Comparison of ENCODE assay signal across 15 mouse cellular contexts in the genomic region with DNA sequence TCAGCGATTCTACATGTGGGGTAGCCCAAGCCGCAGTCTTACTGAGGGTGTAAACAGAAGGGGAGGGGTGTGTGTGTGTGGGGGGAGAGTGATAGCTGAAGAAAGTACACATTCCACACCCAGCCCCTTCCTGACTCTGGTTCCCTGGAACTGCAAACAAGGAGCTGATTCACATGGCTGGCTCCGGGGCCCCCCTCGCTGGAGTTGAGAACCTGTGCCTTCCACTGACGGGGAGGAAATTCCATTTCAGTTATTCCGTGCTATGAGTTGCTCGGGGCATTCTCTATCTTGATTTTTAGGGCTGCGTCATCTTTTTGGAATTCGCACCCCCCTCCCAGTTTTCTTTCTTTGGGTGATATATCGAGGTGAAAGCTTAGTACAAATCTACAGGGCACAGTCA.
DNase-seq lines count a peak whose midpoint lies in the region; ATAC-seq and TF ChIP-seq lines count a peak whose summit lies in the region.
"Had no signal": no experiment of that assay in that cellular context is flagged by ENCODE, and none has a peak within 500 bp of the region (broad histone marks: within the 10 kb centered on the region; RNA-seq: fewer than 3 reads in every experiment).

No protein-coding gene starts in this region.

- DNase-seq in intestine, embryonic 14.5 days (ENCODE audit: low spot score) = no peak
- DNase-seq in urinary bladder, postnatal 25 days (ENCODE audit: low spot score) = peak; percentile 42
- no peak for DNase-seq in urinary bladder, postnatal 10 days (ENCODE audit: low spot score)
- DNase-seq in limb, embryonic 14.5 days (ENCODE audit: low spot score) = peak; percentile 45
- DNase-seq in hindbrain, embryonic 11.5 days (ENCODE audit: low spot score) = no peak
- no peak for DNase-seq in cerebellum, adult 11 months
- DNase-seq in right cerebral cortex, adult 18-20 months = no peak
- DNase-seq: cerebellum, postnatal 14 days; right cerebral cortex, postnatal 14 days had no signal

- H3K9ac ChIP-seq in intestine, embryonic 14.5 days (ENCODE audit: low read length) = no peak overlapping the region
- no peak overlapping the region for H3K9ac ChIP-seq in intestine, postnatal 0 days (ENCODE audit: low read depth, low read length)
- H3K9ac ChIP-seq in limb, embryonic 14.5 days (ENCODE audit: low read depth, low read length, severe bottlenecking) = no peak overlapping the region
- no peak overlapping the region for H3K9ac ChIP-seq in hindbrain, embryonic 11.5 days (ENCODE audit: low read depth, low read length)
- H3K9ac ChIP-seq: liver, embryonic 14.5 days; midbrain, embryonic 15.5 days; neural tube, embryonic 15.5 days had no signal

- no peak for TF ChIP-seq POLR2A in limb, embryonic 14.5 days (IDR thresholded peaks at IDR 0.05; ENCODE audit: borderline replicate concordance, extremely low read depth, insufficient read depth, insufficient read length)

- no peak for TF ChIP-seq CTCF in intestine, postnatal 0 days (IDR thresholded peaks at IDR 0.05; ENCODE audit: low read depth)

- H3K9me3 ChIP-seq in intestine, embryonic 14.5 days (ENCODE audit: control insufficient read depth, low read length) = no peaks in the 10 kb centered on the region
- H3K9me3 ChIP-seq in intestine, postnatal 0 days (ENCODE audit: control insufficient read depth) = no peaks in the 10 kb centered on the region
- no peaks in the 10 kb centered on the region for H3K9me3 ChIP-seq in limb, embryonic 14.5 days (ENCODE audit: control insufficient read depth, low read length)
- H3K9me3 ChIP-seq in hindbrain, embryonic 11.5 days (ENCODE audit: control insufficient read depth, low read length) = no peaks in the 10 kb centered on the region
- H3K9me3 ChIP-seq: midbrain, embryonic 15.5 days; neural tube, embryonic 15.5 days had no signal

- H3K36me3 ChIP-seq in intestine, embryonic 14.5 days (ENCODE audit: control insufficient read depth, insufficient read depth, low read length) = no peaks in the 10 kb centered on the region; the same call in 1 of the 2 replicates
- no peaks in the 10 kb centered on the region for H3K36me3 ChIP-seq in intestine, postnatal 0 days (ENCODE audit: control insufficient read depth, insufficient read depth)
- no peaks in the 10 kb centered on the region for H3K36me3 ChIP-seq in limb, embryonic 14.5 days (ENCODE audit: control insufficient read depth, insufficient read depth, low read length)
- no peaks in the 10 kb centered on the region for H3K36me3 ChIP-seq in hindbrain, embryonic 11.5 days (ENCODE audit: control insufficient read depth, insufficient read depth, low read length)
- H3K36me3 ChIP-seq: midbrain, embryonic 15.5 days; neural tube, embryonic 15.5 days had no signal

- no peak overlapping the region for H3K4me2 ChIP-seq in intestine, embryonic 14.5 days (ENCODE audit: low read length)
- no peak overlapping the region for H3K4me2 ChIP-seq in intestine, postnatal 0 days (replicated peaks; ENCODE audit: low read depth)
- no peak overlapping the region for H3K4me2 ChIP-seq in limb, embryonic 14.5 days (replicated peaks; ENCODE audit: low read depth, low read length, severe bottlenecking)
- H3K4me2 ChIP-seq in hindbrain, embryonic 11.5 days (replicated peaks; ENCODE audit: low read depth, low read length) = no peak overlapping the region
- H3K4me2 ChIP-seq: midbrain, embryonic 15.5 days; neural tube, embryonic 15.5 days had no signal

- peaks cover 15% of the 10 kb centered on the region for H3K4me1 ChIP-seq in intestine, embryonic 14.5 days (replicated peaks; ENCODE audit: control insufficient read depth, insufficient read depth, low read length)
- H3K4me1 ChIP-seq in intestine, postnatal 0 days (replicated peaks; ENCODE audit: control insufficient read depth, insufficient read depth, low read length) = no peaks in the 10 kb centered on the region; the same call in 1 of the 2 replicates
- peaks cover 7% of the 10 kb centered on the region; the same call in 1 of the 2 replicates for H3K4me1 ChIP-seq in limb, embryonic 14.5 days (ENCODE audit: control insufficient read depth, insufficient read depth, low read length)
- no peaks in the 10 kb centered on the region for H3K4me1 ChIP-seq in hindbrain, embryonic 11.5 days (replicated peaks; ENCODE audit: control insufficient read depth, insufficient read depth, low read length)
- H3K4me1 ChIP-seq: midbrain, embryonic 15.5 days had no signal

- no peaks in the 10 kb centered on the region for H3K27me3 ChIP-seq in intestine, embryonic 14.5 days (replicated peaks; ENCODE audit: control insufficient read depth, insufficient read depth, low read length)
- no peaks in the 10 kb centered on the region for H3K27me3 ChIP-seq in intestine, postnatal 0 days (replicated peaks; ENCODE audit: control insufficient read depth, insufficient read depth, low read length)
- H3K27me3 ChIP-seq in limb, embryonic 14.5 days (ENCODE audit: control insufficient read depth, insufficient read depth, low read length) = no peaks in the 10 kb centered on the region
- H3K27me3 ChIP-seq in hindbrain, embryonic 11.5 days (ENCODE audit: control insufficient read depth, insufficient read depth, low read length) = no peaks in the 10 kb centered on the region
- H3K27me3 ChIP-seq: midbrain, embryonic 15.5 days; neural tube, embryonic 15.5 days had no signal

- H3K27ac ChIP-seq in intestine, embryonic 14.5 days (ENCODE audit: low read depth) = no peak overlapping the region
- H3K27ac ChIP-seq in intestine, postnatal 0 days (ENCODE audit: low read depth, low read length) = no peak overlapping the region
- no peak overlapping the region for H3K27ac ChIP-seq in limb, embryonic 14.5 days (replicated peaks; ENCODE audit: low read depth, low read length)
- no peak overlapping the region for H3K27ac ChIP-seq in hindbrain, embryonic 11.5 days (ENCODE audit: low read depth, low read length)
- H3K27ac ChIP-seq: heart, adult 2 months; left cerebral cortex, adult 2 months; liver, embryonic 14.5 days; midbrain, embryonic 15.5 days; neural tube, embryonic 15.5 days had no signal

- ATAC-seq in intestine, embryonic 14.5 days (replicated peaks; ENCODE audit: low FRiP score, low TSS enrichment, low read depth) = peak; percentile 62
- ATAC-seq in intestine, postnatal 0 days = no peak
- no peak; the same call in 1 of the 2 replicates for ATAC-seq in limb, embryonic 14.5 days (ENCODE audit: low FRiP score, low read depth)
- no peak for ATAC-seq in hindbrain, embryonic 11.5 days (ENCODE audit: low FRiP score)
- ATAC-seq: midbrain, embryonic 15.5 days had no signal

- 41% methylated on average over 10 of the region's 10 CpGs for WGBS in intestine, embryonic 14.5 days
- 40% methylated on average over 10 of the region's 10 CpGs for WGBS in intestine, postnatal 0 days
- WGBS in limb, embryonic 14.5 days = 49% methylated on average over 10 of the region's 10 CpGs
- 74% methylated on average over 10 of the region's 10 CpGs for WGBS in hindbrain, embryonic 11.5 days

- H3K4me3 ChIP-seq in intestine, embryonic 14.5 days (ENCODE audit: low read depth, low read length) = no peak overlapping the region
- no peak overlapping the region for H3K4me3 ChIP-seq in intestine, postnatal 0 days (ENCODE audit: low read depth, low read length)
- no peak overlapping the region for H3K4me3 ChIP-seq in limb, embryonic 14.5 days (replicated peaks; ENCODE audit: low read length)
- H3K4me3 ChIP-seq in hindbrain, embryonic 11.5 days (ENCODE audit: low read depth, low read length) = no peak overlapping the region
- H3K4me3 ChIP-seq: heart, adult 2 months; left cerebral cortex, adult 2 months; midbrain, embryonic 15.5 days; neural tube, embryonic 15.5 days had no signal

Comparison
In these comparisons a context has a peak if more than half of its experiments do, and no peak if none do; other contexts are left out.
1. DNase-seq: peak in urinary bladder, postnatal 25 days (single experiment) and limb, embryonic 14.5 days (single experiment); none in intestine, embryonic 14.5 days (single experiment), urinary bladder, postnatal 10 days (single experiment), hindbrain, embryonic 11.5 days (single experiment), cerebellum, adult 11 months (single experiment) and right cerebral cortex, adult 18-20 months (single experiment).